Mouse (Mus musculus) CH12.LX (cell line): Measurements from ENCODE around the gene Gm10643.

Source experiments
- CTCF ChIP-seq, 2 experiments: IDR thresholded peaks in 1 of 2; conservative IDR thresholded peaks in 1 of 2; 2 replicates each; pipeline ENCODE4 v1.5.1; 2011 to 2012; ENCODE audit warnings: low read depth in 2 of 2, low read length in 2 of 2, improper control_type of control experiment in 1 of 2, inconsistent platforms in 1 of 2, mild to moderate bottlenecking in 1 of 2, moderate library complexity in 1 of 2
- IRF4 ChIP-seq: IDR thresholded peaks from 2 replicates; pipeline ENCODE4 v1.6.1; 2014; ENCODE audit warnings: low read depth, mild to moderate bottlenecking, inconsistent platforms, low read length, improper control_type of control experiment
- KAT2A ChIP-seq: IDR thresholded peaks from 2 replicates; pipeline ENCODE4 v1.6.1; 2012; ENCODE audit warnings: low read length, improper control_type of control experiment, inconsistent platforms; ENCODE audit not compliant: insufficient replicate concordance

DNA sequence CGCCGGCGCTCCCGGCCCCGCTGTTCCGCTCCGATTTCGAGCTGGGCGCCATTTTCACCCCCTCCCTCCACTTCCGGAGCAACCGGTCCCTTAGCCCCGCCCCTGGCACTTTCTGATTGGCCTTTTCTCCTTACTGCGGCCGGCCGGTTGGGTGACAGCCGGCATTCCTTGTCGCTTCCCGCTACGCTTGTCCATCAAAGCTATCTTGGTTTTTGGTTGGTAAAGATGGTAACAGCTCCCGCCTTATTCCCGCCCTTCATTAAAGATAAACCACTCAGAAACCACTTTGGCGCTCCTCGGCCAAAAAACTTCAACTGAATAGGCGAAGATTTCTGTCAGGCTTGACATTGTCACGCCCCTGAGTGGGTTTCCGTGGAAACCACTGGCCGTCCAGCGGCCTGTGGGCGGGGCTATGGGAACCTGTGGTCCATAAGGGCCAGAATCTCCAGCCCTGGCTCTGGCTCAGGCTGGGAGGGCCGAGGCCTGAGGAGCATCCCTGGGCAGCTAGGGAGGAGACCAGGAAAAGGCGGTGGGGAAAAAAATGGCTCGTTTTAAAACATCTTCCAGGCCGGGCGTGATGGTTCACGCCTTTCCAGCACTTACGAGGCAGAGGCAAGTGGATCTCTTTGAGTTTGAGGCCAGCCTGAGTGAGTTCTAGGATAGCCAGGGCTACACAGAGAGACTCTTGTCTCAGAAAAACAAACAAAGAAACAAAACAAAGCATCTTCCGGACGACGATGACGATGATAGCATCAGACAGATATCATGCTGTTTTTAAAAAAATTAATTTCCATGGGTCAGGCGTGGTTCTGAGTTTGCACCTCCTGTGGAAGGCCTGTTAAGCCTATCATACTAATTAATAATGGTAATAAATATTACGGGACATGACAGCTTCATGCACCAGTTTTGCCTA, 40.0 kb upstream of the Gm10643 start, which contains the start of gene Dcaf15:
- TF ChIP-seq KAT2A, result no peak
- no peak for TF ChIP-seq CTCF (conservative IDR thresholded peaks at IDR 0.05 in 1 of 2, IDR thresholded peaks at IDR 0.05 in 1 of 2; ENCODE audit: low read depth in 2 of 2, low read length in 2 of 2)
- TF ChIP-seq IRF4, result no peak
